Mouse (Mus musculus): Measurements from ENCODE around the gene Epb41l2. TPM values are rescaled to one million over a fixed set of nuclear protein-coding genes. Genes with fewer than 3 reads are reported as not detected.

Epb41l2 gene
- polyA plus RNA-seq, 1 experiment from 2014 or later: 20.8 TPM

- no peak for ATAC-seq
- Histone ChIP-seq H3K9me3 (ENCODE audit: control insufficient read depth, low read length) (no peaks in the 10 kb centered on the region), H3K9ac (replicated peaks; ENCODE audit: low read depth, low read length) (no peak overlapping the region), H3K4me1 (replicated peaks; ENCODE audit: control insufficient read depth, insufficient read depth, low read length) (no peaks in the 10 kb centered on the region), H3K4me3 (replicated peaks; ENCODE audit: low read length) (no peak overlapping the region), H3K27ac (ENCODE audit: low read length) (no peak overlapping the region), H3K36me3 (ENCODE audit: control insufficient read depth, insufficient read depth) (no peaks in the 10 kb centered on the region), H3K27me3 (replicated peaks; ENCODE audit: control insufficient read depth, insufficient read depth, low read length) (no peaks in the 10 kb centered on the region), H3K4me2 (ENCODE audit: low read length) (no peak overlapping the region)
- WGBS: 89% methylated on average over 6 of the region's 6 CpGs
Observed at GRCm38 (mm10) chr10:25436703-25437401, 77.3 kb downstream of the Epb41l2 start.

DNA sequence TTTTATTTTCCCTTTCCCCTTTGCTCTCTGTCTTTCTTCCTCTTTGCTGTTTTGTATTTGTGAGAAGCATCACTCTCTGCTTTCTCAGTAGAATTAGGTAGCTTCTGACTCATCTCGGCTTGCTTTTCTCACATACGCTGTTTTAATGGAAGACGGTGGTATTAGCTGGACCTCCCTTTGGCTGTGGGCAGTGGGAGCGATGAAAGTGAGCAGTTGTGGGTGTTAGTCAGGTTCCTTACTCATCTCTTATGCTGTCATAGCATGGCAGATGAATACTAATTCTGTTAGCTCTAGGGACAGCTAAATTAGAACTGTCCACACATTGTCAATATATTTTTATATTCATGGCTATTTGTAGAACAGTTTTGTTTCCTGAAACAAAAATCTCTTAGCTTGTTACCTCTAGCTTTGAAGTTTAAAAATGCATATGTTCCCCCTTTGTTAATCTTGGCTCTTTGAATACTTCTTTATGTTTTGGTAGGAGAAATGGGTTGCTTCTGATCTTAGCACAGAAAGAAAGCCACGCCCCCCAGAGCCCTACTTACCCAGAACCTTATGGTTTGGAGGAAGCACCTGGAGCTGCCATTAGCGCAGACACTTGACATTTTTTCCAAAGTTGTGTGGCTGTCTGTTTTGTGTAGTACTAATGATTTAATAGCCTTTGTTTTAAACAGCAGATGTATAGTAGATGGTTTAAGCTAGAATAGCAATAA lies 78.1 kb downstream of the Epb41l2 start:
- no peak for ATAC-seq
- Histone ChIP-seq H3K36me3 (ENCODE audit: control insufficient read depth, insufficient read depth) (no peaks in the 10 kb centered on the region), H3K4me2 (ENCODE audit: low read length) (no peak overlapping the region)

DNA sequence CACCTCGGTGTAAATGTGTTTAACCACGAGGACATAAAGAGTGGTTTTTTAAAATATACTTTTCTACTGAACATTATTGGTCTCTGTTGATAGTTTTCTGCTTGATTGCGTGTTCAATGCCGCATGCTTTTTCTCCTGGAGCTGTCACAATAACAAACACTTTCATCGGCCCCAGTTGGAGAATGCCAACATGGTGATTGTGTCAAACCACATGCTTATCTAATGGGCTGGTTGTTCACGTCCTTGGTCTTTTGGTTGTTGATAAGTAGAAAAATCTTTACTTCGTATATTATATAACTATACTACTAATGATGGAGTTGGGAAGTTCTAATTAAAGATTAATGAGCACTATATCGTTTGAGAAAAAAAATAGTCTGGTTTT lies 78.7 kb downstream of the Epb41l2 start:
- Histone ChIP-seq H3K9me3 (ENCODE audit: control insufficient read depth, low read length) (no peaks in the 10 kb centered on the region), H3K4me1 (replicated peaks; ENCODE audit: control insufficient read depth, insufficient read depth, low read length) (no peaks in the 10 kb centered on the region), H3K9ac (replicated peaks; ENCODE audit: low read depth, low read length) (no peak overlapping the region), H3K4me2 (ENCODE audit: low read length) (no peak overlapping the region), H3K27ac (ENCODE audit: low read length) (no peak overlapping the region), H3K27me3 (replicated peaks; ENCODE audit: control insufficient read depth, insufficient read depth, low read length) (no peaks in the 10 kb centered on the region), H3K36me3 (ENCODE audit: control insufficient read depth, insufficient read depth) (no peaks in the 10 kb centered on the region), H3K4me3 (replicated peaks; ENCODE audit: low read length) (no peak overlapping the region)
- 68% methylated on average over 8 of the region's 8 CpGs for WGBS
- no peak for ATAC-seq

More for the DNA sequence above, 78.1 kb downstream of the Epb41l2 start:
- Histone ChIP-seq H3K9me3 (ENCODE audit: control insufficient read depth, low read length) (no peaks in the 10 kb centered on the region), H3K27ac (ENCODE audit: low read length) (no peak overlapping the region), H3K4me3 (replicated peaks; ENCODE audit: low read length) (no peak overlapping the region), H3K9ac (replicated peaks; ENCODE audit: low read depth, low read length) (no peak overlapping the region), H3K27me3 (replicated peaks; ENCODE audit: control insufficient read depth, insufficient read depth, low read length) (no peaks in the 10 kb centered on the region), H3K4me1 (replicated peaks; ENCODE audit: control insufficient read depth, insufficient read depth, low read length) (no peaks in the 10 kb centered on the region)
- 90% methylated on average over 6 of the region's 6 CpGs for WGBS

GRCm38 (mm10) chr10:25439163-25439562 lies 79.6 kb downstream of the Epb41l2 start:
- no peak for ATAC-seq
- no peaks in the 10 kb centered on the region for H3K27me3 ChIP-seq (replicated peaks; ENCODE audit: control insufficient read depth, insufficient read depth, low read length)

GRCm38 (mm10) chr10:25439856-25440255 lies 80.3 kb downstream of the Epb41l2 start:
- WGBS: 96% methylated on average over 3 of the region's 3 CpGs
- no peaks in the 10 kb centered on the region for H3K4me1 ChIP-seq (replicated peaks; ENCODE audit: control insufficient read depth, insufficient read depth, low read length)
- no peaks in the 10 kb centered on the region for H3K9me3 ChIP-seq (ENCODE audit: control insufficient read depth, low read length)
- H3K4me3 ChIP-seq (replicated peaks; ENCODE audit: low read length): no peak overlapping the region
- no peak overlapping the region for H3K9ac ChIP-seq (replicated peaks; ENCODE audit: low read depth, low read length)
- ATAC-seq: no peak
- H3K27me3 ChIP-seq (replicated peaks; ENCODE audit: control insufficient read depth, insufficient read depth, low read length): no peaks in the 10 kb centered on the region
- H3K36me3 ChIP-seq (ENCODE audit: control insufficient read depth, insufficient read depth): no peaks in the 10 kb centered on the region
- H3K27ac ChIP-seq (ENCODE audit: low read length): no peak overlapping the region
- H3K4me2 ChIP-seq (ENCODE audit: low read length): no peak overlapping the region

More at GRCm38 (mm10) chr10:25439163-25439562, 79.6 kb downstream of the Epb41l2 start:
- Histone ChIP-seq H3K36me3 (ENCODE audit: control insufficient read depth, insufficient read depth) (no peaks in the 10 kb centered on the region), H3K9me3 (ENCODE audit: control insufficient read depth, low read length) (no peaks in the 10 kb centered on the region), H3K4me2 (ENCODE audit: low read length) (no peak overlapping the region), H3K9ac (replicated peaks; ENCODE audit: low read depth, low read length) (no peak overlapping the region), H3K27ac (ENCODE audit: low read length) (no peak overlapping the region), H3K4me1 (replicated peaks; ENCODE audit: control insufficient read depth, insufficient read depth, low read length) (no peaks in the 10 kb centered on the region), H3K4me3 (replicated peaks; ENCODE audit: low read length) (no peak overlapping the region)
- 89% methylated on average over 4 of the region's 4 CpGs for WGBS

DNA sequence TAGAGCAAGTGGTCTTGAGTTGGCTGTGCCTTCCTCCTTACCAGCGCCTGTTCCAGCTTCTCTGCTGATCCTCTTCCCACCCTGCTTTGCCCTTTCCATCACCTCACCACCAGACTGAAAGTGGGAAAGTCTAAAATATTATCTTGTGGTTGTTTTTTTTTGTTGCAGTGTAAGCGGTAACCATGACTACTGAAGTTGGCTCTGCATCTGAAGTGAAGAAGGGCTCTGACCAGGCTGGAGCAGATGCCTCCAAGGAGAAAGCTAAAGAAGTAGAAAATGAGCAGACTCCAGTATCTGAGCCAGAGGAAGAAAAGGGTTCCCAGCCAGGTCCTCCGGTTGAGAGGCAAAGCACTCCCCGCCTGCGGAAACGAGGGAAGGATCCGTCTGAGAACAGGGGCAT lies 81.8 kb downstream of the Epb41l2 start:
- no peaks in the 10 kb centered on the region for H3K27me3 ChIP-seq (replicated peaks; ENCODE audit: control insufficient read depth, insufficient read depth, low read length)
- H3K9me3 ChIP-seq (ENCODE audit: control insufficient read depth, low read length): no peaks in the 10 kb centered on the region
- no peaks in the 10 kb centered on the region for H3K4me1 ChIP-seq (replicated peaks; ENCODE audit: control insufficient read depth, insufficient read depth, low read length)
- WGBS: 88% methylated on average over 7 of the region's 7 CpGs
- no peak overlapping the region for H3K27ac ChIP-seq (ENCODE audit: low read length)
- H3K4me2 ChIP-seq (ENCODE audit: low read length): no peak overlapping the region
- ATAC-seq: no peak
- H3K36me3 ChIP-seq (ENCODE audit: control insufficient read depth, insufficient read depth): no peaks in the 10 kb centered on the region
- no peak overlapping the region for H3K9ac ChIP-seq (replicated peaks; ENCODE audit: low read depth, low read length)
- H3K4me3 ChIP-seq (replicated peaks; ENCODE audit: low read length): no peak overlapping the region

- Histone ChIP-seq H3K27ac (ENCODE audit: low read length) (no peak overlapping the region), H3K9ac (replicated peaks; ENCODE audit: low read depth, low read length) (no peak overlapping the region), H3K9me3 (ENCODE audit: control insufficient read depth, low read length) (no peaks in the 10 kb centered on the region), H3K4me2 (ENCODE audit: low read length) (no peak overlapping the region), H3K4me3 (replicated peaks; ENCODE audit: low read length) (no peak overlapping the region), H3K4me1 (replicated peaks; ENCODE audit: control insufficient read depth, insufficient read depth, low read length) (no peaks in the 10 kb centered on the region), H3K36me3 (ENCODE audit: control insufficient read depth, insufficient read depth) (no peaks in the 10 kb centered on the region), H3K27me3 (replicated peaks; ENCODE audit: control insufficient read depth, insufficient read depth, low read length) (no peaks in the 10 kb centered on the region)
- ATAC-seq: no peak
- WGBS: 91% methylated on average over 6 of the region's 6 CpGs
Observed at GRCm38 (mm10) chr10:25443626-25444025, 84.0 kb downstream of the Epb41l2 start.

DNA sequence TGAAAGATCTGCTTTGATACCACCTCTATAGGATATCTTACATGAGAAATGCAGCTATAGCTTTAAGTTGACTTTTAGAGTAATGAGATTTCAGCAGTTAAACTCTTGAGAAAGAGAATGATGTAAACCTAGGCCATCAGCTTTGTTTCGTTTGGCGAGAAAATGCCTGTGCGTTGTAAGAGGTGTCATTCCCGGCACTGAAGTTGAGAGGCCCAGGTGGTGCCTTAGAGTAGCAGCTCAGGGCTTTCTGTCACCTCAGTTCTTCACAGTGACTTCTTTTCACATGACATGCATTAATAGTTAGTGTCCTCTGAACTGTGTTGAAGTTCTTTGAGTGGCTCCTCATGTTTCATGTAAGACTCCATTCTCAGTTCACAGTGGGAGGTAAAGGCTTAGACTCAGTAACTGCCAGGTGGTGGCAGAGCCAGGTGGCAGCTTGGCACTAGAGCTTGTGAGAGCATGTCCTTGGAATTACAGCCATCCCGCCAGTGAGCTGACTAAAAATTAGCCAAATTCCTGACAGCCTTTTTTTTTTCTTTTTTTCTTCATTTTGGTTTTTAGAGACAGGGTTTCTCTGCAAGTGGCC lies 84.7 kb downstream of the Epb41l2 start:
- no peak for ATAC-seq
- Histone ChIP-seq H3K27me3 (replicated peaks; ENCODE audit: control insufficient read depth, insufficient read depth, low read length) (no peaks in the 10 kb centered on the region), H3K4me1 (replicated peaks; ENCODE audit: control insufficient read depth, insufficient read depth, low read length) (no peaks in the 10 kb centered on the region), H3K27ac (ENCODE audit: low read length) (no peak overlapping the region), H3K9me3 (ENCODE audit: control insufficient read depth, low read length) (no peaks in the 10 kb centered on the region), H3K36me3 (ENCODE audit: control insufficient read depth, insufficient read depth) (no peaks in the 10 kb centered on the region), H3K9ac (replicated peaks; ENCODE audit: low read depth, low read length) (no peak overlapping the region), H3K4me2 (ENCODE audit: low read length) (no peak overlapping the region), H3K4me3 (replicated peaks; ENCODE audit: low read length) (no peak overlapping the region)
- WGBS: 74% methylated on average over 5 of the region's 5 CpGs

- H3K27ac ChIP-seq (ENCODE audit: low read length): no peak overlapping the region
- no peaks in the 10 kb centered on the region for H3K9me3 ChIP-seq (ENCODE audit: control insufficient read depth, low read length)
- H3K4me2 ChIP-seq (ENCODE audit: low read length): no peak overlapping the region
- ATAC-seq: no peak
- H3K9ac ChIP-seq (replicated peaks; ENCODE audit: low read depth, low read length): no peak overlapping the region
- no peaks in the 10 kb centered on the region for H3K36me3 ChIP-seq (ENCODE audit: control insufficient read depth, insufficient read depth)
- WGBS: 73% methylated on average over 5 of the region's 5 CpGs
- H3K4me3 ChIP-seq (replicated peaks; ENCODE audit: low read length): no peak overlapping the region
- no peaks in the 10 kb centered on the region for H3K4me1 ChIP-seq (replicated peaks; ENCODE audit: control insufficient read depth, insufficient read depth, low read length)
- no peaks in the 10 kb centered on the region for H3K27me3 ChIP-seq (replicated peaks; ENCODE audit: control insufficient read depth, insufficient read depth, low read length)
Observed at GRCm38 (mm10) chr10:25446953-25447525, 87.4 kb downstream of the Epb41l2 start.

All from forebrain, embryonic 16.5 days (tissue).